Comparison of ENCODE assay signal across 9 mouse cellular contexts in the genomic region with DNA sequence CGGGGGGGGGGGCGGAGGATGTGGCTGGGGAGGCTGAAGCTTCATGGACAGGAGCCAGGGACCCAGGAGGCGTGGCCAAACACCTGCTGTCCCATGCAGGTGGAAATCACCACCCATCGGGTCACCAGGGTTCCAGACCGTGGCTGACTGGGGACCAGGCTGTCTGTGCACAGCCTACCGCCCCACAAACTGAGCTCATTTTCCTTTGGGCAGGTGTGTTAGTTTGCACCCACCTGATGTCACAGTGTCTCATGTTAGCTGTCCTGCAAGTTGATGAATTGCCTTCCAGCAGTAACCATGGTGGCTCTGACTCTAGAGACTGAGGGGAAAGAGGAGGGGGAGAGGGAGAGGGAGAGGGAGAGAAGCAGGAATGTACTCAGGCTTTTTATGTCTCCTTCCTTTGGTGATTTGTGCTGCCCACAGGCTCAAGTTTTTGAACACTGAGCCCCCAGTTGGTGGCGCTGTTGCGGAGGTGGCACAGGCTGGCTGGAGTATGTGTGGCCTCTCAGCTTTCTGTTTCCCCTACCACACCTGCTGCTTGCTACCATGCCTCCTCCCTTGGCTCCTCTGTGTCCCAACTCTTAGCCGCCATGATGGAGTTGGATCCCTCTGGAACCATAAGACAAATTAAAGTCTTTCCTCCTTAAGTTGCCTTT.
DNase-seq lines count a peak whose midpoint lies in the region; ATAC-seq and TF ChIP-seq lines count a peak whose summit lies in the region.
"Had no signal": no experiment of that assay in that cellular context is flagged by ENCODE, and none has a peak within 500 bp of the region (broad histone marks: within the 10 kb centered on the region; RNA-seq: fewer than 3 reads in every experiment).

No protein-coding gene starts in this region.

- H3K9me3 ChIP-seq in kidney, postnatal 0 days (replicated peaks; ENCODE audit: low read length): no peaks in the 10 kb centered on the region
- no peaks in the 10 kb centered on the region for H3K9me3 ChIP-seq in ES-E14 (ENCODE audit: control insufficient read depth, insufficient read depth, low read depth, low read length)
- H3K9me3 ChIP-seq in liver, embryonic 11.5 days (ENCODE audit: control insufficient read depth, low read length): no peaks in the 10 kb centered on the region
- H3K9me3 ChIP-seq: embryonic facial prominence, embryonic 15.5 days had no signal

- no peaks in the 10 kb centered on the region for H3K36me3 ChIP-seq in kidney, postnatal 0 days (ENCODE audit: insufficient read depth, low read length)
- no peaks in the 10 kb centered on the region for H3K36me3 ChIP-seq in ES-E14 (ENCODE audit: control insufficient read depth, insufficient read depth, low read length, poor library complexity, severe bottlenecking)
- H3K36me3 ChIP-seq in liver, embryonic 11.5 days (ENCODE audit: control insufficient read depth, insufficient read depth, low read length): no peaks in the 10 kb centered on the region
- H3K36me3 ChIP-seq: embryonic facial prominence, embryonic 15.5 days had no signal

- no peaks in the 10 kb centered on the region for H3K4me1 ChIP-seq in kidney, postnatal 0 days (replicated peaks; ENCODE audit: insufficient read depth, low read length)
- H3K4me1 ChIP-seq in ES-E14 (ENCODE audit: control insufficient read depth in 2 of 2, insufficient read depth in 2 of 2, low read length in 2 of 2, poor library complexity in 1 of 2): peaks cover 0 to 3% of the 10 kb centered on the region in 2 experiments; a peak in 1 of 4 replicates
- H3K4me1 ChIP-seq in liver, embryonic 11.5 days (replicated peaks; ENCODE audit: control insufficient read depth, insufficient read depth, low read length): no peaks in the 10 kb centered on the region
- H3K4me1 ChIP-seq: embryonic facial prominence, embryonic 15.5 days had no signal

- H3K9ac ChIP-seq in kidney, postnatal 0 days (ENCODE audit: low read depth, low read length): no peak overlapping the region
- H3K9ac ChIP-seq in ES-E14 (ENCODE audit: insufficient read depth, low read depth, low read length, poor library complexity, severe bottlenecking): no peak overlapping the region
- no peak overlapping the region for H3K9ac ChIP-seq in liver, embryonic 11.5 days (ENCODE audit: low read depth, low read length)
- H3K9ac ChIP-seq: embryonic facial prominence, embryonic 15.5 days had no signal

- TF ChIP-seq CTCF in kidney, postnatal 0 days (IDR thresholded peaks at IDR 0.05; ENCODE audit: low read depth): peak; percentile 51; the same call in 1 of the 2 replicates

- no peak overlapping the region for H3K27ac ChIP-seq in kidney, postnatal 0 days
- no peak overlapping the region for H3K27ac ChIP-seq in ES-E14 (ENCODE audit: insufficient read depth, low read depth, low read length, poor library complexity, severe bottlenecking)
- no peak overlapping the region for H3K27ac ChIP-seq in liver, embryonic 11.5 days (ENCODE audit: low read depth, low read length)
- H3K27ac ChIP-seq: embryonic facial prominence, embryonic 15.5 days had no signal

- in situ Hi-C loops in ES-E14 (cut with MboI; ENCODE audit: low sequenced_read_pairs in 2 of 2, unreplicated experiment in 2 of 2): no loop called here

- DNase-seq in kidney, postnatal 0 days (ENCODE audit: low spot score): peak; percentile 10
- DNase-seq in kidney, adult 11 months: no peak
- DNase-seq in ES-E14 (ENCODE audit: low read depth, low spot score): peak; percentile 55
- peak; percentile 76 for DNase-seq in adrenal gland, postnatal 14 days
- no peak for DNase-seq in liver, embryonic 11.5 days (ENCODE audit: low spot score)
- peak; percentile 10 to 16 for DNase-seq in spleen, postnatal 36 days (ENCODE audit: low spot score in 2 of 2)
- no peak for DNase-seq in ovary, postnatal 10 days (ENCODE audit: low spot score)

- no peaks in the 10 kb centered on the region for H3K27me3 ChIP-seq in kidney, postnatal 0 days (ENCODE audit: insufficient read depth, low read length)
- H3K27me3 ChIP-seq in liver, embryonic 11.5 days (replicated peaks; ENCODE audit: control insufficient read depth, insufficient read depth, low read length): no peaks in the 10 kb centered on the region
- H3K27me3 ChIP-seq: embryonic facial prominence, embryonic 15.5 days had no signal

- no peak overlapping the region for H3K4me3 ChIP-seq in kidney, postnatal 0 days (replicated peaks; ENCODE audit: low read depth, low read length)
- peak overlapping the region in 1 of 2 experiments; percentile 28; a peak in 1 of 4 replicates for H3K4me3 ChIP-seq in ES-E14 (ENCODE audit: insufficient read depth in 1 of 2, low read depth in 1 of 2, low read length in 2 of 2, poor library complexity in 1 of 2, severe bottlenecking in 1 of 2)
- no peak overlapping the region for H3K4me3 ChIP-seq in liver, embryonic 11.5 days (ENCODE audit: low read depth, low read length)
- H3K4me3 ChIP-seq: embryonic facial prominence, embryonic 15.5 days had no signal

- 68% methylated on average over 7 of the region's 9 CpGs for WGBS in kidney, postnatal 0 days
- WGBS in liver, embryonic 11.5 days: 39% methylated on average over 8 of the region's 9 CpGs

- no peak overlapping the region for H3K4me2 ChIP-seq in kidney, postnatal 0 days (ENCODE audit: low read length)
- no peak overlapping the region for H3K4me2 ChIP-seq in liver, embryonic 11.5 days
- H3K4me2 ChIP-seq: embryonic facial prominence, embryonic 15.5 days had no signal

- peak; percentile 43; the same call in 1 of the 2 replicates for ATAC-seq in kidney, postnatal 0 days (replicated peaks; ENCODE audit: low FRiP score, low read depth)
- ATAC-seq in liver, embryonic 11.5 days (replicated peaks; ENCODE audit: low FRiP score): peak; percentile 48; the same call in 1 of the 2 replicates
- no peak for ATAC-seq in activated CD4-positive, CD25-positive, alpha-beta regulatory T cell, adult 4 months

TF ChIP-seq in ES-E14, 5 proteins besides CTCF, POLR2A, EP300 and RAD21:
- no peak for TF ChIP-seq ZNF384 (IDR thresholded peaks at IDR 0.05; ENCODE audit: low read depth, low read length)
- no peak for TF ChIP-seq MAFK (IDR thresholded peaks at IDR 0.05; ENCODE audit: insufficient read depth, low read depth, low read length)

Comparison
In these comparisons a context has a peak if more than half of its experiments do, and no peak if none do; other contexts are left out.
1. DNase-seq: peak in kidney, postnatal 0 days (single experiment), ES-E14 (single experiment), adrenal gland, postnatal 14 days (single experiment) and spleen, postnatal 36 days (2 of 2); none in kidney, adult 11 months (single experiment), liver, embryonic 11.5 days (single experiment) and ovary, postnatal 10 days (single experiment).